Mouse (Mus musculus) liver, embryonic 14.5 days (tissue): ENCODE results near the gene Farp1.

ENCODE experiments used
- CTCF ChIP-seq: IDR thresholded peaks from 2 replicates; pipeline ENCODE4 v1.5.1; 2016; ENCODE audit warnings: antibody characterized with exemption, low read depth, control low read depth
- EP300 ChIP-seq: IDR thresholded peaks from 2 replicates; pipeline ENCODE4 v1.6.1; 2016; ENCODE audit warnings: antibody characterized with exemption, low read depth

DNA sequence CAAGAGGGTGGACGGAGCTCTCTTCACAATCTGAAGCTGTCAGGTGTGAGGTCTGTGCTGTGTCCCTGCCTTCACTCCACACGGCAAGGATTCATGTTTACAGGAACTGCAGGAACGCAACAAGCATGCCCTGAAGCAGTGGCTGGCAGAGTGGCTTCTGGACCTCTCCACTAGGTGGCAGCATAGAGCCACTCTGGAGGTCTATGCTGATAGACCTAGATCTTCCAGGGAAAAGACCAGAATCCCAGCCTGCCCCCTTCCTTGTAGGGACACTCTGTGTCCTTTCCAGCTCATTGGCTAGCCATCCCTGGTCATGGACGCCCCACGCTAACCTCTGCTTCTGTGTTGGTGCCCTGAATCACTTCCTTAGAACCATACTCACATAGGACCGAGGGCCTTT lies 244.1 kb downstream of the Farp1 start:
- TF ChIP-seq CTCF (peak; percentile 100), EP300 (no peak)
